Mouse (Mus musculus): ENCODE measurements around the gene Nphp4. TPM values are rescaled to one million over a fixed set of nuclear protein-coding genes. Genes with fewer than 3 reads are reported as not detected.

Gene Nphp4
- polyA plus RNA-seq, 1 experiment from 2014 or later, result 0.09 TPM

- Histone ChIP-seq H3K27ac (ENCODE audit: low read depth) (no peak overlapping the region), H3K9ac (replicated peaks) (no peak overlapping the region), H3K9me3 (ENCODE audit: low read length) (0 out of 2 replicates have a peak, but pooled peaks cover 2% of the 10 kb centered on the region), H3K4me1 (ENCODE audit: insufficient read depth) (no peaks in the 10 kb centered on the region), H3K4me2 (ENCODE audit: low read depth, low read length) (no peak overlapping the region), H3K27me3 (ENCODE audit: insufficient read depth, low read length) (no peaks in the 10 kb centered on the region), H3K4me3 (ENCODE audit: low read depth, low read length) (no peak overlapping the region), H3K36me3 (replicated peaks; ENCODE audit: insufficient read depth, low read length) (no peaks in the 10 kb centered on the region)
- no peak for DNase-seq
- WGBS (ENCODE audit: insufficient replicate concordance), result 64% methylated on average over 6 of the region's 6 CpGs
- no peak for ATAC-seq
- TF ChIP-seq CTCF (IDR thresholded peaks at IDR 0.05; ENCODE audit: low read depth) (no peak), EP300 (IDR thresholded peaks at IDR 0.05; ENCODE audit: low read depth) (no peak)
Observed at GRCm38 (mm10) chr4:152467951-152468350, 8.6 kb upstream of the Nphp4 start.

- ATAC-seq (no peak), DNase-seq (no peak)
- TF ChIP-seq CTCF (IDR thresholded peaks at IDR 0.05; ENCODE audit: low read depth) (no peak), EP300 (IDR thresholded peaks at IDR 0.05; ENCODE audit: low read depth) (no peak)
- Histone ChIP-seq H3K4me3 (ENCODE audit: low read depth, low read length) (no peak overlapping the region), H3K4me1 (ENCODE audit: insufficient read depth) (peaks cover 6% of the 10 kb centered on the region), H3K9me3 (ENCODE audit: low read length) (0 out of 2 replicates have a peak, but pooled peaks cover 2% of the 10 kb centered on the region), H3K9ac (replicated peaks) (no peak overlapping the region), H3K27ac (ENCODE audit: low read depth) (no peak overlapping the region), H3K4me2 (ENCODE audit: low read depth, low read length) (no peak overlapping the region), H3K36me3 (replicated peaks; ENCODE audit: insufficient read depth, low read length) (no peaks in the 10 kb centered on the region), H3K27me3 (ENCODE audit: insufficient read depth, low read length) (peaks cover 20% of the 10 kb centered on the region)
- 79% methylated on average over 7 of the region's 7 CpGs for WGBS (ENCODE audit: insufficient replicate concordance)
Observed at GRCm38 (mm10) chr4:152475941-152476340, 565 bp upstream of the Nphp4 start.

GRCm38 (mm10) chr4:152477106-152477465, 580 bp downstream of the Nphp4 start:
- Histone ChIP-seq H3K27ac (ENCODE audit: low read depth) (no peak overlapping the region), H3K27me3 (ENCODE audit: insufficient read depth, low read length) (peaks cover 20% of the 10 kb centered on the region), H3K4me3 (ENCODE audit: low read depth, low read length) (peak overlapping the region; percentile 51), H3K36me3 (replicated peaks; ENCODE audit: insufficient read depth, low read length) (no peaks in the 10 kb centered on the region), H3K4me2 (ENCODE audit: low read depth, low read length) (peak overlapping the region; percentile 69), H3K9me3 (ENCODE audit: low read length) (no peaks in the 10 kb centered on the region), H3K4me1 (ENCODE audit: insufficient read depth) (peaks cover 6% of the 10 kb centered on the region), H3K9ac (replicated peaks) (no peak overlapping the region)
- DNase-seq (no peak), ATAC-seq (no peak)
- WGBS (ENCODE audit: insufficient replicate concordance), result under 1% methylated on average over 20 of the region's 21 CpGs
- TF ChIP-seq EP300 (IDR thresholded peaks at IDR 0.05; ENCODE audit: low read depth) (no peak), CTCF (IDR thresholded peaks at IDR 0.05; ENCODE audit: low read depth) (no peak)

- H3K9me3 ChIP-seq (ENCODE audit: low read length), result no peaks in the 10 kb centered on the region
- TF ChIP-seq EP300 (IDR thresholded peaks at IDR 0.05; ENCODE audit: low read depth) (no peak), CTCF (IDR thresholded peaks at IDR 0.05; ENCODE audit: low read depth) (no peak)
- peaks cover 6% of the 10 kb centered on the region for H3K4me1 ChIP-seq (ENCODE audit: insufficient read depth)
- H3K9ac ChIP-seq (replicated peaks), result peak within 1 kb of the TSS; percentile 58
- peak; percentile 90 for DNase-seq
- peak within 1 kb of the TSS; percentile 69 for H3K4me2 ChIP-seq (ENCODE audit: low read depth, low read length)
- H3K36me3 ChIP-seq (replicated peaks; ENCODE audit: insufficient read depth, low read length), result no peaks in the 10 kb centered on the region
- ATAC-seq, result peak; percentile 95
- no peak within 1 kb of the TSS for H3K27ac ChIP-seq (ENCODE audit: low read depth)
- under 1% methylated on average over 63 of the region's 63 CpGs for WGBS (ENCODE audit: insufficient replicate concordance)
- peaks cover 20% of the 10 kb centered on the region for H3K27me3 ChIP-seq (ENCODE audit: insufficient read depth, low read length)
- peak within 1 kb of the TSS; percentile 51 for H3K4me3 ChIP-seq (ENCODE audit: low read depth, low read length)
Observed at GRCm38 (mm10) chr4:152477466-152478223, 1.1 kb downstream of the Nphp4 start, which contains the start of gene Kcnab2. Gene Kcnab2 (minus strand): TSS chr4:152477871.

GRCm38 (mm10) chr4:152478224-152478567, 1.7 kb downstream of the Nphp4 start:
- peaks cover 6% of the 10 kb centered on the region for H3K4me1 ChIP-seq (ENCODE audit: insufficient read depth)
- H3K36me3 ChIP-seq (replicated peaks; ENCODE audit: insufficient read depth, low read length), result no peaks in the 10 kb centered on the region
- WGBS (ENCODE audit: insufficient replicate concordance), result 2% methylated on average over 13 of the region's 13 CpGs
- peak overlapping the region; percentile 69 for H3K4me2 ChIP-seq (ENCODE audit: low read depth, low read length)
- DNase-seq, result no peak
- peak overlapping the region; percentile 58; the same call in 1 of the 2 replicates for H3K9ac ChIP-seq (replicated peaks)
- no peak for TF ChIP-seq EP300 (IDR thresholded peaks at IDR 0.05; ENCODE audit: low read depth)
- TF ChIP-seq CTCF (IDR thresholded peaks at IDR 0.05; ENCODE audit: low read depth), result no peak
- no peaks in the 10 kb centered on the region for H3K9me3 ChIP-seq (ENCODE audit: low read length)
- H3K27me3 ChIP-seq (ENCODE audit: insufficient read depth, low read length), result peaks cover 20% of the 10 kb centered on the region
- H3K4me3 ChIP-seq (ENCODE audit: low read depth, low read length), result peak overlapping the region; percentile 51
- no peak for ATAC-seq
- no peak overlapping the region for H3K27ac ChIP-seq (ENCODE audit: low read depth)

- no peak overlapping the region for H3K27ac ChIP-seq (ENCODE audit: low read depth)
- H3K4me1 ChIP-seq (ENCODE audit: insufficient read depth), result peaks cover 6% of the 10 kb centered on the region
- ATAC-seq (no peak), DNase-seq (no peak)
- TF ChIP-seq CTCF (IDR thresholded peaks at IDR 0.05; ENCODE audit: low read depth) (no peak), EP300 (IDR thresholded peaks at IDR 0.05; ENCODE audit: low read depth) (no peak)
- no peak overlapping the region for H3K4me3 ChIP-seq (ENCODE audit: low read depth, low read length)
- no peak overlapping the region for H3K4me2 ChIP-seq (ENCODE audit: low read depth, low read length)
- peaks cover 16% of the 10 kb centered on the region for H3K27me3 ChIP-seq (ENCODE audit: insufficient read depth, low read length)
- no peaks in the 10 kb centered on the region for H3K9me3 ChIP-seq (ENCODE audit: low read length)
- H3K9ac ChIP-seq (replicated peaks), result no peak overlapping the region
- no peaks in the 10 kb centered on the region for H3K36me3 ChIP-seq (replicated peaks; ENCODE audit: insufficient read depth, low read length)
- WGBS (ENCODE audit: insufficient replicate concordance), result 47% methylated on average over 8 of the region's 8 CpGs
Observed at GRCm38 (mm10) chr4:152480426-152480825, 3.9 kb downstream of the Nphp4 start.
